Mouse (Mus musculus) forebrain, embryonic 16.5 days (tissue): ENCODE measurements around the gene Adtrp. TPM values are rescaled to one million over a fixed set of nuclear protein-coding genes. Genes with fewer than 3 reads are reported as not detected.

Experiments
- ATAC-seq: fragments of 200-750 bp; cut with Nextera tagmentation; 2 replicates; pipeline ENCODE4 v1.8.0; 2017; ENCODE audit warnings: mild to moderate bottlenecking, moderate library complexity
- H3K27ac ChIP-seq: fragments of 300-500 bp; sonication (generic); 2 replicates; pipeline ENCODE4 v1.5.1; 2014; ENCODE audit warnings: low read length, control low read depth
- H3K27me3 ChIP-seq: fragments of 300-500 bp; sonication (generic); replicated peaks from 2 replicates; pipeline ENCODE4 v1.6.1; 2014; ENCODE audit warnings: low read length; ENCODE audit not compliant: control insufficient read depth, insufficient read depth
- H3K36me3 ChIP-seq: fragments of 300-500 bp; sonication (generic); 2 replicates; pipeline ENCODE4 v1.6.1; 2014; ENCODE audit not compliant: control insufficient read depth, insufficient read depth
- H3K4me1 ChIP-seq: fragments of 300-500 bp; sonication (generic); replicated peaks from 2 replicates; pipeline ENCODE4 v1.6.1; 2014; ENCODE audit warnings: low read length; ENCODE audit not compliant: control insufficient read depth, insufficient read depth
- H3K4me2 ChIP-seq: fragments of 300-500 bp; sonication (generic); 2 replicates; pipeline ENCODE4 v1.6.1; 2014; ENCODE audit warnings: mild to moderate bottlenecking, low read length, control low read depth
- H3K4me3 ChIP-seq: fragments of 300-500 bp; sonication (generic); replicated peaks from 2 replicates; pipeline ENCODE4 v1.5.1; 2014; ENCODE audit warnings: mild to moderate bottlenecking, low read length, control low read depth
- H3K9ac ChIP-seq: fragments of 300-500 bp; sonication (generic); replicated peaks from 2 replicates; pipeline ENCODE4 v1.6.1; 2014; ENCODE audit warnings: low read depth, low read length, control low read depth
- H3K9me3 ChIP-seq: fragments of 300-500 bp; sonication (generic); 2 replicates; pipeline ENCODE4 v1.6.1; 2016; ENCODE audit warnings: low read length; ENCODE audit not compliant: control insufficient read depth
- WGBS: fragments of 180-500 bp; shearing (Covaris S2); extraction: QIAGEN DNeasy Blood & Tissue Kit; methylation state at CpG from one replicate; pipeline ENCODE4 v1.1.7; 2014; 5-methylcytosine and 5-hydroxymethylcytosine counted together
- polyA plus RNA-seq: library from polyadenylated mRNA; unstranded; fragments of >200 nt; fragmentation: Nextera tagmentation; extraction: Ambion mirVana; gene quantifications from 2 replicates; pipeline ENCODE4 v1.2.1, GENCODE M21; 2015

The Adtrp gene
- polyA plus RNA-seq, 1 experiment from 2014 or later: not detected

DNA sequence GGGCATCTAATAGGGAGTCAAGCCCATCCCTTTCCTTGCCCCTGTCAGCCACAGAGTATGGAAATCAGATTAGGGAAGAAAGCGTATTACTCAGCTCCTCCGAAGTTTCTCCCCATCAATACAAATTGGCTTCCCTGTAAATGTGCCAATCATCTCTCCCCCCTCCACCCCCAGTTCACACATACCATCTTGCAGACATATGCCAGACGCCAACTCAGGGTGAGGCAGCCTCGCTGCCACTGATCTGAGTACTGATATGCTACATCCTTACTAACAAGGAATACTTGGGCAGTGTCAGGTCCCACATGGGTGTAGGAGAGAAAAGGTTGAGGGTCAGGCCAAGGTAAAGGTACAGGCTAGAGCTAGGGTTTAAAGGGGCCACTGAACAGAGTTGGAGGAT is 27.6 kb downstream of the Adtrp start:
- Histone ChIP-seq H3K36me3 (no peaks in the 10 kb centered on the region), H3K27me3 (no peaks in the 10 kb centered on the region), H3K27ac (no peak overlapping the region), H3K4me3 (no peak overlapping the region), H3K4me2 (no peak overlapping the region), H3K9me3 (no peaks in the 10 kb centered on the region), H3K9ac (no peak overlapping the region), H3K4me1 (peaks cover 3% of the 10 kb centered on the region; the same call in 1 of the 2 replicates)
- whole genome bisulfite sequencing: 54% methylated on average over 4 of the region's 4 CpGs
- peak; percentile 70 for ATAC-seq

DNA sequence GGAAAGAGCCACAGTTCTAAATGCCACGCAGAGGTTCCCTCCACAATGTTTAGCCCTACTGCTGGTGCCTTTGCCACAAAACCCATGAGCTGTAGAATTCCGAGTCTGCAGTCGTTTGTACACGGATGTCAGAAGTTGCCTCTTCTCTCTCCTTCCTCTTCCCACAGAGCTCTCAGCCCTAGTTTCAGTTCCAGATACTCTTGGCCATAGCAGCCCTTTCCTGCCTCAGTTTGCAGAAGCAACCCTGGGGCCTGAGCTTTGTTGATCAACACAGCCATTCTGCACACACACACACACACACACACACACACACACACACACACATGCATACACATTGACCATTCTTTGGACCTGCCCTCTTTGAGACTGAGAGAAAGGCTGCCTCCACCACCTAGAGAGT is 28.0 kb downstream of the Adtrp start:
- WGBS: 88% methylated on average over 4 of the region's 4 CpGs
- H3K36me3 ChIP-seq: no peaks in the 10 kb centered on the region
- H3K4me1 ChIP-seq: peaks cover 3% of the 10 kb centered on the region; the same call in 1 of the 2 replicates
- ATAC-seq: no peak
- H3K9me3 ChIP-seq: no peaks in the 10 kb centered on the region
- no peak overlapping the region for H3K27ac ChIP-seq
- no peaks in the 10 kb centered on the region for H3K27me3 ChIP-seq
- no peak overlapping the region for H3K9ac ChIP-seq
- H3K4me3 ChIP-seq: no peak overlapping the region
- H3K4me2 ChIP-seq: no peak overlapping the region

DNA sequence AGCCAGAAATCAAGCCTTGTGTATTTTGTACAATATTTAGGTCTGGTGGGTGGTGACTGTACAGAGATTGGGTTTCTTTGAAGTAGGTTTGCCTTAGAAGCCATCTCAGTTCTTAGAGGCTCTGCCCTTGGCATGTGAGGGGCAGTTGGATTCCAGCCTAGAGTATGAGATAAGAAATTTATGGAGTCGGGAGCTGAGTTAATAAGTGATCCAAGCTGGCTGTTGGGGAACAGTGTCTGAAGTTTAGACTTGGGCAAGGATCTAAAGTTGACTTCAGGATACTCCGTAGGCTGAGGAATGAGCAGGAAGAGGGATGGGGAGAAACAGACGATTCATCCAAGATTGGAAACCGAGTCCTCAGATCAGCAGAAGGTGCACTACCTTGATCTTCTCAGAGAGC is 29.9 kb downstream of the Adtrp start:
- Histone ChIP-seq H3K4me1 (peaks cover 3% of the 10 kb centered on the region; the same call in 1 of the 2 replicates), H3K4me3 (no peak overlapping the region), H3K9me3 (no peaks in the 10 kb centered on the region), H3K27me3 (no peaks in the 10 kb centered on the region), H3K9ac (no peak overlapping the region), H3K27ac (no peak overlapping the region), H3K4me2 (no peak overlapping the region), H3K36me3 (no peaks in the 10 kb centered on the region)
- ATAC-seq: no peak
- 93% methylated on average over 4 of the region's 4 CpGs for WGBS

DNA sequence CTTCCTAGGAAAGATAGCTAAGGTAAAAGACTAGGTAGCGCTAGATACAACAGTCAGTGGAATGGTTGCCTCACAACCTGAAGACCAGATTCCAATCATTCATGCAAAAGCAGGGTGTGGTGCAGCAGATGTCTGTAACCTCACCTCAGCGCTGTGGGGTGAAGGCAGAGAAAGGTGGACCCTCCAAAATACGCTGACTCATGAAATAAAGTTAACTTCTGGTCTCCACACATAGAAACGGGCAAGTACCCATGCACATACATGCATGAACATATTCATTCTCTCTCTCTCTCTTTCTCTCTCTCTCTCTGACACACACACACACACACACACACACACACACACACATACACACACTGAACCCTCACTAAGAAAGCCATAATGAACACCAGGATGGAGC is 30.8 kb downstream of the Adtrp start:
- ATAC-seq: no peak
- H3K36me3 ChIP-seq: no peaks in the 10 kb centered on the region
- H3K9ac ChIP-seq: no peak overlapping the region
- H3K4me2 ChIP-seq: no peak overlapping the region
- WGBS: 97% methylated on average over 4 of the region's 4 CpGs
- H3K4me1 ChIP-seq: peaks cover 3% of the 10 kb centered on the region; the same call in 1 of the 2 replicates
- no peaks in the 10 kb centered on the region for H3K27me3 ChIP-seq
- no peak overlapping the region for H3K4me3 ChIP-seq
- H3K9me3 ChIP-seq: no peaks in the 10 kb centered on the region
- no peak overlapping the region for H3K27ac ChIP-seq

DNA sequence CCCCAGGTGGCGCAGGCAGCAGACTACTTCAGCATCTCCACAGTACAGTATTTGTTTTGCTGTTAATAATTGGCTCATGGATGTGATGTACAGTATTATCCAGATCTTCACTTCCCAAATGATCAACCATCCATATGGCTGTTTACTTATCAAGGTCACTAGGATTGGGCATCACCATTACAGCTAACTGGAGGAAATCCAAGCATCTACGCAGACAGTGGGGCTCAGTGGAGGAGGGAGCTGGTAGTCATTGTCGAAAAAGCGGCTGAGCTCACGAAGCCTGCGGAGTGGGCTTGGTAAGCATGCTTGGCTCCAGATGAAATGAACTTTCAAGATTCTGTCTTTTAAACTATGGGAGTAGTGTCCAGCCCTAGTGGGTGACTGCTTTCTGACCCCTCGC is 36.7 kb downstream of the Adtrp start:
- Histone ChIP-seq H3K9me3 (no peaks in the 10 kb centered on the region), H3K9ac (no peak overlapping the region), H3K4me2 (no peak overlapping the region), H3K4me3 (no peak overlapping the region), H3K27me3 (no peaks in the 10 kb centered on the region), H3K4me1 (peaks cover 11% of the 10 kb centered on the region), H3K36me3 (no peaks in the 10 kb centered on the region), H3K27ac (no peak overlapping the region)
- 61% methylated on average over 7 of the region's 7 CpGs for WGBS
- no peak for ATAC-seq

DNA sequence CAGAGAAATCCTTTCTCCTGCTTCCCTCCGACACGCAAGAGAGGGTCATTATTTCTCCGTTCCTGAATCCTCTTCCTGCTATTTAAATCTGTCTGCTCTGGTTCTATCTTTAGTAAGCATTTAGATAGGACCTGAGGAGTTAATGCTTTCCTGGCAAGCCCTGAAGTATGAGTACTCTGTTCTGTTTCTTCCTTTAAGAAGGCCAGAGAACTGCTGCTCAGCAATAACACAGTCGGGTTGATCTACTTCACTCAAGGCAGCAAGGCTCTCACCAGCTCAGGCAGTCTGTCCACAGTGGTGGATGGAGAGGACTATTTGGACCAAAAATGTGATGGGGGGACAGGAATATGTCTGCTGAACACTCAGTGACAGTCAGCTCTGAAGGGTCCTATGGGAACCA is 39.7 kb downstream of the Adtrp start:
- no peaks in the 10 kb centered on the region for H3K9me3 ChIP-seq
- ATAC-seq: peak; percentile 53
- H3K27me3 ChIP-seq: no peaks in the 10 kb centered on the region
- no peak overlapping the region for H3K9ac ChIP-seq
- 12% methylated on average over 4 of the region's 4 CpGs for WGBS
- H3K36me3 ChIP-seq: no peaks in the 10 kb centered on the region
- H3K27ac ChIP-seq: peak overlapping the region; percentile 58
- no peak overlapping the region for H3K4me2 ChIP-seq
- no peak overlapping the region for H3K4me3 ChIP-seq
- peaks cover 11% of the 10 kb centered on the region for H3K4me1 ChIP-seq

GRCm38 (mm10) chr13:41807300-41807699 is 40.2 kb downstream of the Adtrp start:
- H3K27me3 ChIP-seq: no peaks in the 10 kb centered on the region
- peaks cover 12% of the 10 kb centered on the region for H3K4me1 ChIP-seq
- no peak overlapping the region for H3K4me2 ChIP-seq
- ATAC-seq: peak; percentile 93
- no peak overlapping the region for H3K4me3 ChIP-seq
- H3K36me3 ChIP-seq: no peaks in the 10 kb centered on the region
- WGBS: 7% methylated on average over 4 of the region's 4 CpGs
- no peaks in the 10 kb centered on the region for H3K9me3 ChIP-seq
- no peak overlapping the region for H3K9ac ChIP-seq
- 0 out of 2 replicates have a peak overlapping the region, but pooled peaks have one; percentile 25 for H3K27ac ChIP-seq

DNA sequence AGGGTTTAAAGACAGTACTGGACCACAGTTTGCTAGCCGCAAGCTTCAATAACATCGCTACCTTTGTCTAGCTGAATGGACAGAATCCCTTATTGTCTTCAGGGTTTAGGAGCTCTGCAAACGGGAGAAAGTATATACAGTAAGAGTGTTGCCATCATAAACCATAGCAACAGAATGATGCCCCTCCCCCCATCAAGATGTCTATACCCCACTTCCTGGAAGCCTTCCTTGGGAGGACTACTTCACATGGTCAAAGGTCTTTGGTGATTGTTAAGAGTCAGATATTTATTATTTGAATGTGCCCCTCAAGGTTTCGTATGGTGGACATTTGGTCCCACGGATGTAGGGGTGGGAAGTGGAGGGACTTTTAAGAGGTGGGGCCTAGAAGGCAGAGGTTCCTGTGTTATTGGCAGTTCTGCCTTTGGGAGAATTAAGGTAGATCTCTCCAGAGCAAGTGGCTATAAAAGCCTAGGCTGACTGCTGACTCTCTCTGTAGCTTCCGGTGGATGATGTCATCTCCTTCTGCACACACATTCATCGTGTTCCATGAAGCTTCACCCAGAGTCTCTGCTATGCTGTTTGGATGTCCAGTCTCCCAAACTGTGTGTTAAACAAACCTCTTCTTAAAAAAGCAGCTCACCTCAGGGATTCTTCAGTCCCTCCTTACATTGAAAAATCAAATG is 42.2 kb downstream of the Adtrp start:
- H3K27me3 ChIP-seq: no peaks in the 10 kb centered on the region
- no peak overlapping the region for H3K9ac ChIP-seq
- ATAC-seq: no peak
- H3K36me3 ChIP-seq: no peaks in the 10 kb centered on the region
- H3K27ac ChIP-seq: no peak overlapping the region
- H3K9me3 ChIP-seq: no peaks in the 10 kb centered on the region
- WGBS: 86% methylated on average over 7 of the region's 7 CpGs
- H3K4me1 ChIP-seq: peaks cover 24% of the 10 kb centered on the region
- no peak overlapping the region for H3K4me3 ChIP-seq
- no peak overlapping the region for H3K4me2 ChIP-seq

DNA sequence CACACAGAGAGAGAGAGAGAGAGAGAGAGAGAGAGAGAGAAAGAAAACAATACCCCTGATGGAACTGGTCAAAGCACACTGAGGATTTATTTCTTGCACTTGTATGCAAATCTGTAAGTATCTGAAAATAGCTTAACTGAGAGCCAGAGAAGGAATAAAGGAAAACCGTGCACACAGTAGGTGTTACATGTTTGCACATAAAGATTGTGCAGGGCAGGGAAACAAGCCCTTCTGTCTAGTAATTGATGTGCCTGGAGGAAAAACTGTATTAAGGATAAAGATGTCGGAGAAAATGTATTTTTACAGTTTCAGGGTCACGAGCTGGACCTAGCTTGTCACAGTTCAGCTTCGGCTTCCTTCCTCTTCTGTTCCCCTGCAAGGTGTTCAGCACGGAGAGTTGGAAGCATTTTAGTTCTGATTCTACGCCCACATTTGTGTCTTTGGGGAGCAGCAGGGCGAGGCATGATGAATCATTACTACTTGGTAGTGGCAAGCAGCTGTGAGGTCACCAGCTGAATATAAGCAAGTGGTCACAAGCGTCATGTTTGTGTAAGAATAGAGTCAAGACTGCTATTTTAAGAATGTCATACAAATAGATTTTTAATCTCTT is 43.7 kb downstream of the Adtrp start:
- no peak for ATAC-seq
- 74% methylated on average over 8 of the region's 8 CpGs for WGBS
- no peaks in the 10 kb centered on the region for H3K27me3 ChIP-seq
- H3K4me2 ChIP-seq: no peak overlapping the region
- H3K4me1 ChIP-seq: peaks cover 24% of the 10 kb centered on the region
- H3K36me3 ChIP-seq: no peaks in the 10 kb centered on the region
- H3K27ac ChIP-seq: no peak overlapping the region
- no peak overlapping the region for H3K9ac ChIP-seq
- H3K4me3 ChIP-seq: no peak overlapping the region
- H3K9me3 ChIP-seq: no peaks in the 10 kb centered on the region
